Mouse (Mus musculus): Measurements from ENCODE around the gene Zfp277. TPM values are rescaled to one million over a fixed set of nuclear protein-coding genes. Genes with fewer than 3 reads are reported as not detected.

The Zfp277 gene
- total RNA-seq, 4 experiments from 2014 or later, result 10.3 to 12.3 (median 11.0) TPM

Other genes with a start within 250 kb of the Zfp277 start
- 10 to 100 TPM; 54.6 to 69.7 (median 59.4) TPM for gene Lsmem1, start 246.4 kb downstream of the Zfp277 start, total RNA-seq (2022)
- gene Ifrd1, start 197.4 kb downstream of the Zfp277 start, total RNA-seq (2022), result 10 to 100 TPM; 69.0 to 89.2 (median 83.0) TPM
- 10 to 100 TPM in 3 of 4 experiments, 1 to 10 TPM in 1; 9.1 to 11.4 (median 10.9) TPM for gene Dock4, start 50 bp upstream of the Zfp277 start, total RNA-seq (2022)

Data from heart, adult 8-10 months (tissue).